Mouse (Mus musculus) limb, embryonic 14.5 days (tissue): Measurements from ENCODE around the gene Rnf141. TPM values are rescaled to one million over a fixed set of nuclear protein-coding genes. Genes with fewer than 3 reads are reported as not detected.

Source experiments
- ATAC-seq: fragments of 200-750 bp; cut with Nextera tagmentation; 2 replicates; pipeline ENCODE4 v1.8.0; 2017; ENCODE audit warnings: low read depth, moderate number of reproducible peaks, moderate TSS enrichment; ENCODE audit not compliant: low FRiP score
- DNase-seq: peaks from one replicate; pipeline ENCODE4 v3.0.0-alpha.2; 2015; ENCODE audit warnings: low spot score
- H3K27ac ChIP-seq: fragments of 300-500 bp; sonication (generic); replicated peaks from 2 replicates; pipeline ENCODE4 v1.5.1; 2014; ENCODE audit warnings: low read depth, mild to moderate bottlenecking, low read length, moderate library complexity, mixed read lengths
- H3K27me3 ChIP-seq: fragments of 300-500 bp; sonication (generic); 2 replicates; pipeline ENCODE4 v1.6.1; 2014; ENCODE audit warnings: low read length, mixed read lengths; ENCODE audit not compliant: control insufficient read depth, insufficient read depth
- H3K36me3 ChIP-seq: fragments of 300-500 bp; sonication (generic); 2 replicates; pipeline ENCODE4 v1.6.1; 2014; ENCODE audit warnings: mild to moderate bottlenecking, low read length, moderate library complexity, mixed read lengths; ENCODE audit not compliant: control insufficient read depth, insufficient read depth
- H3K4me1 ChIP-seq: fragments of 300-500 bp; sonication (generic); 2 replicates; pipeline ENCODE4 v1.6.1; 2014; ENCODE audit warnings: antibody characterized with exemption, low read length, mixed read lengths; ENCODE audit not compliant: control insufficient read depth, insufficient read depth
- H3K4me2 ChIP-seq: fragments of 300-500 bp; sonication (generic); replicated peaks from 2 replicates; pipeline ENCODE4 v1.6.1; 2014; ENCODE audit warnings: low read depth, mild to moderate bottlenecking, low read length, moderate library complexity; ENCODE audit not compliant: severe bottlenecking
- H3K4me3 ChIP-seq: fragments of 300-500 bp; sonication (generic); replicated peaks from 2 replicates; pipeline ENCODE4 v1.5.1; 2014; ENCODE audit warnings: low read length
- H3K9ac ChIP-seq: fragments of 300-500 bp; sonication (generic); 2 replicates; pipeline ENCODE4 v1.6.1; 2014; ENCODE audit warnings: mild to moderate bottlenecking, low read depth, low read length, moderate library complexity; ENCODE audit not compliant: severe bottlenecking
- H3K9me3 ChIP-seq: fragments of 300-500 bp; sonication (generic); 2 replicates; pipeline ENCODE4 v1.6.1; 2016; ENCODE audit warnings: low read length; ENCODE audit not compliant: control insufficient read depth
- POLR2A ChIP-seq: fragments of 200-500 bp; IDR thresholded peaks from 2 replicates; pipeline ENCODE4 v1.8.0; 2012; ENCODE audit warnings: inconsistent platforms, mild to moderate bottlenecking, moderate library complexity, borderline replicate concordance; ENCODE audit not compliant: insufficient read depth, insufficient read length; ENCODE audit errors: extremely low read depth
- WGBS: fragments of 180-500 bp; shearing (Covaris S2); extraction: QIAGEN DNeasy Blood & Tissue Kit; methylation state at CpG from one replicate; pipeline ENCODE4 v1.1.7; 2014; 5-methylcytosine and 5-hydroxymethylcytosine counted together
- polyA plus RNA-seq, 2 experiments: library from polyadenylated mRNA; depleted of rRNA in 1 of 2; stranded (reverse) in 1 of 2; unstranded in 1 of 2; fragments of >200 nt; fragmentation: Nextera tagmentation in 1 of 2; extraction: Ambion mirVana in 1 of 2; gene quantifications; 2 replicates each; pipeline versions ENCODE4 v1.2.1 to v1.2.3; 2012 to 2014

Gene Rnf141
- polyA plus RNA-seq, 2 experiments, result 21.6 to 22.0 TPM

DNA sequence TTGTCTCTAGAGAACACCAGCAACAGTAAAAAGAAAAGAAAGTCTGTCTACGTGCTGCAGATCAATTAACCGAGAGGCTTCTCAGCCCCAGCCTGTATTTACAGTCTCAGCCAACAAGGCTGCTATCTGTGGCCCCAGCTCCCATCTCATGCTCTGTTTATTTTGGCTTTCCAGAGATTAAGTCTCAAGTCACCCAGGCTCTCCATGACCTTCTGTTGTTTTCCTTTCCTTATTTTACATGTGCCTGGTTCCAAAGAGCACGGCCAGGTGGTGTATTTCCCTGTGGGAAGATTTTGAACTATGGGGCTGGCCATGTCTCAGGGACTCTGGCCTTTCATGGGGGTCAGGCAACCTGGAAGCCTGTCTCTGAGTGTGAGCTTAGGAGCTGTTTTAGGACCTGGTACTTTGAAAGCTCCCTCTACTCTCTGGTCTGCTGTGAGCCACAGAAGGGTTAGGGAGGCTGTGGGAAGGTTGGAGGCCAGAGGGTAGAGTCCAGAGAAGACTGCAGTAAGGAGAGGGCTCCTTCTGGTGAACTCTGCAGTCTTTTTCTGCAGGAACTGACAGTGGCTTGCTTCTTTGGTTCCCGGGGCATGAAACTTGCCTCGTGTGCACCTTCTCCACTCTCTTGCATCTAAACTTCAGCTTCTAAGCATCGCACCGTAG, 7.4 kb upstream of the Rnf141 start:
- H3K27me3 ChIP-seq, result no peaks in the 10 kb centered on the region
- no peak overlapping the region; the same call in 1 of the 2 replicates for H3K9ac ChIP-seq
- H3K27ac ChIP-seq, result no peak overlapping the region
- 58% methylated on average over 7 of the region's 7 CpGs for WGBS
- no peak overlapping the region for H3K4me3 ChIP-seq
- no peak overlapping the region for H3K4me2 ChIP-seq
- no peak for ATAC-seq
- H3K36me3 ChIP-seq, result no peaks in the 10 kb centered on the region
- TF ChIP-seq POLR2A, result no peak
- H3K4me1 ChIP-seq, result peaks cover 4% of the 10 kb centered on the region
- no peaks in the 10 kb centered on the region for H3K9me3 ChIP-seq
- DNase-seq, result no peak

DNA sequence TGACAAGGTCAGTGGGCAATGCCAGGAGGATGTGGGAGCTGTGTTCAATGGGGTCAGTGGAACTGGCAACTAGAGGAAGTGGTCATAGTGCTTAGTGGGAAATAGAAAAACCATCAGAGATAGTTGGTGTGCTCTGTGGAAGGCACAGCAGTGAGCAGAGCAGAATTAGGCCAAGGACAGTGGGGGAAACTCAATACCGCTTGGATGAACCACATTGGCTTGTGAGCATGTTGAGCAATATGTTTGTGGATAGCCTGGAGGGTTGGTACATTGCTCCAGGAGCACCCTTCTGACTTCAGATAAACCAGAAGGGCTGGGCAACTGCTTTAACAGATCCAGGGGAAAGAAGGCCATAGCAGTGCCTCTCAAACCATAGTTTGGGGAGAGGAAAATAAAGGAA, 4.1 kb upstream of the Rnf141 start:
- no peaks in the 10 kb centered on the region for H3K9me3 ChIP-seq
- no peak overlapping the region for H3K4me2 ChIP-seq
- ATAC-seq (no peak), DNase-seq (no peak)
- TF ChIP-seq POLR2A, result no peak
- H3K27ac ChIP-seq, result no peak overlapping the region
- no peak overlapping the region for H3K4me3 ChIP-seq
- peaks cover 8% of the 10 kb centered on the region for H3K4me1 ChIP-seq
- H3K36me3 ChIP-seq, result no peaks in the 10 kb centered on the region
- WGBS, result 94% methylated on average over 1 of the region's 1 CpGs
- no peaks in the 10 kb centered on the region for H3K27me3 ChIP-seq
- H3K9ac ChIP-seq, result no peak overlapping the region

DNA sequence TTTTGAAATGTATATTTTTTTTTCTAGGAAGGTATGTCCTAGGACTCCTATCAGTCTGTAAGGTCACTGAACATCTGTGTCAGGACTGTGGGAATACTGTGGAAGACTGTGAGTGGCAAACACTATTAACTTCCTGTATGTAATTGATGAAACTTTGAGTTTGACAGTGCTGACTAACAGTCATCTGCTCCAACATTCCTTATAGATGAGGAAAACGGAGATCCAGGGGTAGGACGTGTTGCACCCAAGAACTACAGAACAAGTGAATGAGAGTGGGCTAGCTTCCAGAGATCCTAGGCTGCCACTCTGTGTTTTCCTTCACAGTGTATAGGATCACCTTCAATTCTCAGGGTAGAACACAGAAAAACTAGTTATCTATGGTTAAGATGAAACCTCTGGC, 3.1 kb upstream of the Rnf141 start:
- peaks cover 10% of the 10 kb centered on the region for H3K4me1 ChIP-seq
- no peak overlapping the region for H3K9ac ChIP-seq
- no peak overlapping the region for H3K4me3 ChIP-seq
- no peaks in the 10 kb centered on the region for H3K27me3 ChIP-seq
- no peak for TF ChIP-seq POLR2A
- H3K4me2 ChIP-seq, result no peak overlapping the region
- ATAC-seq (no peak), DNase-seq (no peak)
- H3K9me3 ChIP-seq, result no peaks in the 10 kb centered on the region
- 86% methylated on average over 2 of the region's 2 CpGs for WGBS
- H3K27ac ChIP-seq, result no peak overlapping the region
- no peaks in the 10 kb centered on the region for H3K36me3 ChIP-seq

DNA sequence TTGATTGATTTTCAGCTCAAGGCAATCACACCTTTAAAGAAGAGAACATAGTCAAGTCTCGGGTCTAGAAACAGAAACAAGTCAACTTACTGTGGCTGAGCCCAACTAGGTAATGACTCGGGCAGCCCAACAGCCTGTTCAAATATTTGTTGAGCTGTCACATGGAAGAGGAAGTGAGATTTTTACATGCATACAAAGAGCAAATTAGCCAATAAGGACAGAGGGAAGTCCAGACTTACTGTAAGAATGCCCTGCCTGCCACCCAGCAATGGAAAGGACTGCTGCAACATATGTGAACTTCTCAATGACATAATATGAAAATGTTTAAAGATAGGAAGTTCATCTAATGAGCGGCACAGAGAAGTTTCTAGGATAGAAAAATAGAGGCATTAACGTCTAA, 3.9 kb downstream of the Rnf141 start:
- Histone ChIP-seq H3K4me3 (no peak overlapping the region), H3K27ac (no peak overlapping the region), H3K36me3 (peaks cover 3% of the 10 kb centered on the region), H3K27me3 (no peaks in the 10 kb centered on the region), H3K9ac (no peak overlapping the region), H3K9me3 (no peaks in the 10 kb centered on the region), H3K4me1 (peaks cover 6% of the 10 kb centered on the region; the same call in 1 of the 2 replicates), H3K4me2 (no peak overlapping the region)
- no peak for ATAC-seq
- DNase-seq, result no peak
- 78% methylated on average over 4 of the region's 4 CpGs for WGBS
- TF ChIP-seq POLR2A, result no peak

DNA sequence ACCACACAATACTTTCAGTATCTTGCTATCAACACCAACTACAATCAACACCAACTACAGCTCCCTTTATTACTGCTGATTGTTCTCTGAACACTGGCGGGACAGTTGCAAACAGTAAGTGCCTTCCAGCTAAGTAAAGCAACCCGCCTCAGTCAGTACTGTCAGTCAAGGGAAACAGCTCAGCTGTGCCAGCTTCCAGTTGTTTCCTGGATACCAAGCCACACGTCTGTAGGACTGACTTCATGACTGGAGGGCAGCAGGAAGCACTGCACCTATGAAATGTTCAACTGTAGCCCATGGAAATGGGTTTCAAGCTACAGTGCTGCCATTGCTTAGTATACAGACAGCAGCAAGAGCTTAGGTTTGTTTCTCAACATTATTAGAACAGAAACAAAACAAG, 9.7 kb downstream of the Rnf141 start:
- no peak for ATAC-seq
- TF ChIP-seq POLR2A, result no peak
- Histone ChIP-seq H3K4me2 (no peak overlapping the region), H3K9ac (no peak overlapping the region), H3K4me3 (no peak overlapping the region), H3K36me3 (peaks cover 13% of the 10 kb centered on the region), H3K4me1 (no peaks in the 10 kb centered on the region), H3K27ac (no peak overlapping the region), H3K27me3 (no peaks in the 10 kb centered on the region), H3K9me3 (no peaks in the 10 kb centered on the region)
- 57% methylated on average over 3 of the region's 3 CpGs for whole genome bisulfite sequencing
- DNase-seq, result no peak
